8 mouse cellular contexts compared by ENCODE assay signal in genomic region chr15:77220137-77220536, GRCm38 (mm10).
DNase-seq lines count a peak whose midpoint lies in the region; ATAC-seq lines count a peak whose summit lies in the region.

No protein-coding gene starts in this region.

- peaks cover 3% of the 10 kb centered on the region for H3K4me1 ChIP-seq in liver, embryonic 16.5 days (ENCODE audit: control insufficient read depth, low read depth, low read length)

- H3K4me3 ChIP-seq in liver, embryonic 16.5 days (ENCODE audit: low read depth, low read length): no peak overlapping the region

- no peak overlapping the region for H3K4me2 ChIP-seq in liver, embryonic 16.5 days (ENCODE audit: low read depth, low read length)

- ATAC-seq in liver, embryonic 16.5 days (ENCODE audit: low read depth): peak; percentile 67

- H3K27me3 ChIP-seq in liver, embryonic 16.5 days (ENCODE audit: control insufficient read depth, insufficient read depth, low read depth, low read length): no peaks in the 10 kb centered on the region

- DNase-seq in thymus, postnatal 25 days: peak; percentile 2
- no peak for DNase-seq in thymus, postnatal 14 days
- peak; percentile 6 for DNase-seq in c-Kit-positive CD71-positive TER-119-negative erythroid progenitor cells, embryonic 14.5 days (ENCODE audit: low read depth)
- DNase-seq in heart, postnatal 14 days: peak; percentile 45 to 55
- no peak for DNase-seq in right cerebral cortex, postnatal 4 days
- no peak for DNase-seq in left cerebral cortex, adult 11 months (ENCODE audit: low spot score)
- DNase-seq in right cerebral cortex, postnatal 36 days (ENCODE audit: low spot score in 2 of 2): no peak

- no peak overlapping the region for H3K27ac ChIP-seq in liver, embryonic 16.5 days (ENCODE audit: low read length)

- H3K9ac ChIP-seq in liver, embryonic 16.5 days (ENCODE audit: low read depth, low read length): no peak overlapping the region

- H3K36me3 ChIP-seq in liver, embryonic 16.5 days (ENCODE audit: control insufficient read depth, insufficient read depth): no peaks in the 10 kb centered on the region

- H3K9me3 ChIP-seq in liver, embryonic 16.5 days (replicated peaks; ENCODE audit: control insufficient read depth, low read length): no peaks in the 10 kb centered on the region

- intact Hi-C loops in heart, postnatal 14 days (cut with DNase I): no loop called here

Comparison
In these comparisons a context has a peak if more than half of its experiments do, and no peak if none do; other contexts are left out.
1. DNase-seq: peak in thymus, postnatal 25 days (single experiment), c-Kit-positive CD71-positive TER-119-negative erythroid progenitor cells, embryonic 14.5 days (single experiment) and heart, postnatal 14 days (2 of 2); none in thymus, postnatal 14 days (single experiment), right cerebral cortex, postnatal 4 days (single experiment), left cerebral cortex, adult 11 months (single experiment) and right cerebral cortex, postnatal 36 days (0 of 2).